ENCODE assay signal across 28 mouse cellular contexts in genomic region chr2:3244251-3244650, GRCm38 (mm10).
"Had no signal": no experiment of that assay in that cellular context is flagged by ENCODE, and none has a peak within 500 bp of the region (broad histone marks: within the 10 kb centered on the region; RNA-seq: fewer than 3 reads in every experiment).

No protein-coding gene starts in this region.

- H3K4me2 ChIP-seq: heart, embryonic 11.5 days; heart, embryonic 13.5 days; heart, embryonic 15.5 days; hindbrain, embryonic 12.5 days; hindbrain, embryonic 14.5 days; intestine, embryonic 15.5 days; limb, embryonic 13.5 days; limb, embryonic 15.5 days; liver, embryonic 12.5 days had no signal

- DNase-seq: gastrocnemius, adult 2 months; gastrocnemius, postnatal 10 days; gastrocnemius, postnatal 25 days; heart, adult 2 months; heart, postnatal 14 days; heart, postnatal 4 days; kidney, adult 18-20 months; kidney, adult 8-10 months; kidney, postnatal 14 days; kidney, postnatal 36 days; layer of hippocampus, adult 9-11 months; layer of hippocampus, postnatal 36 days; left cerebral cortex, postnatal 4 days had no signal

- H3K4me3 ChIP-seq: gastrocnemius, adult 2 months; heart, adult 2 months; heart, embryonic 13.5 days; heart, embryonic 15.5 days; hindbrain, embryonic 10.5 days; hindbrain, embryonic 12.5 days; intestine, embryonic 15.5 days; limb, embryonic 13.5 days; limb, embryonic 15.5 days; liver, embryonic 12.5 days had no signal

- H3K9ac ChIP-seq: heart, embryonic 13.5 days; heart, embryonic 15.5 days; hindbrain, embryonic 12.5 days; hindbrain, embryonic 14.5 days; intestine, embryonic 15.5 days; limb, embryonic 13.5 days; limb, embryonic 15.5 days; liver, embryonic 12.5 days; liver, embryonic 14.5 days had no signal

- H3K9me3 ChIP-seq: heart, embryonic 13.5 days; heart, embryonic 15.5 days; hindbrain, embryonic 10.5 days; hindbrain, embryonic 12.5 days; intestine, embryonic 15.5 days; limb, embryonic 13.5 days; limb, embryonic 15.5 days; liver, embryonic 12.5 days had no signal

- H3K27ac ChIP-seq: gastrocnemius, adult 2 months; heart, adult 2 months; heart, embryonic 13.5 days; heart, embryonic 15.5 days; hindbrain, embryonic 10.5 days; hindbrain, embryonic 12.5 days; hindbrain, embryonic 14.5 days; intestine, embryonic 15.5 days; kidney, postnatal 0 days; limb, embryonic 13.5 days; limb, embryonic 15.5 days; liver, embryonic 12.5 days; liver, embryonic 14.5 days had no signal

- H3K36me3 ChIP-seq: heart, embryonic 13.5 days; heart, embryonic 15.5 days; hindbrain, embryonic 10.5 days; hindbrain, embryonic 12.5 days; intestine, embryonic 15.5 days; limb, embryonic 13.5 days; limb, embryonic 15.5 days; liver, embryonic 12.5 days had no signal

- H3K27me3 ChIP-seq: heart, embryonic 13.5 days; heart, embryonic 15.5 days; hindbrain, embryonic 12.5 days; intestine, embryonic 15.5 days; limb, embryonic 13.5 days; limb, embryonic 15.5 days; liver, embryonic 12.5 days had no signal

- H3K4me1 ChIP-seq: hindbrain, embryonic 10.5 days; hindbrain, embryonic 12.5 days; intestine, embryonic 15.5 days; limb, embryonic 13.5 days; limb, embryonic 15.5 days; liver, embryonic 12.5 days had no signal

- ATAC-seq: hindbrain, embryonic 16.5 days; inflammation-experienced regulatory T-cells, adult 6 months; intestine, embryonic 15.5 days; intestine, postnatal 0 days; liver, embryonic 12.5 days had no signal
